Mouse (Mus musculus) olfactory bulb, adult 2 months (tissue): ENCODE measurements at regions not wholly inside any gene's neighbourhood (a gene's known extent, or its start where the extent isn't known, plus 50 kb on each side); places are given as distances from the start of the nearest gene placed in this dataset.

ENCODE experiments used
- CTCF ChIP-seq: fragments of 200-500 bp; IDR thresholded peaks from 2 replicates; pipeline ENCODE4 v1.5.1; 2012; ENCODE audit warnings: low read depth, mild to moderate bottlenecking, low read length, moderate library complexity; ENCODE audit not compliant: insufficient read depth
- POLR2A ChIP-seq: fragments of 200-500 bp; IDR thresholded peaks from 2 replicates; pipeline ENCODE4 v1.6.1; 2012; ENCODE audit warnings: mild to moderate bottlenecking, low read depth, low read length, moderate library complexity; ENCODE audit not compliant: insufficient read depth

GRCm38 (mm10) chr12:92927591-92927990 is 1078.6 kb upstream of the Sel1l start:
- TF ChIP-seq CTCF (no peak), POLR2A (no peak)
